Mouse (Mus musculus) embryo, embryonic 11 days (tissue): ENCODE data around the gene Cd207.
"Not testable (repeated sequence)": the region's sequence is repeated elsewhere in the genome, so short reads cannot be mapped to it uniquely, and the experiment has no call there.

Experiments
- DNase-seq: peaks from one replicate; pipeline ENCODE4 v3.0.0-alpha.2; 2015

The Cd207 gene

GRCm38 (mm10) chr6:83696684-83697083 lies 19.0 kb upstream of the Cd207 start:
- no peak for DNase-seq

DNA sequence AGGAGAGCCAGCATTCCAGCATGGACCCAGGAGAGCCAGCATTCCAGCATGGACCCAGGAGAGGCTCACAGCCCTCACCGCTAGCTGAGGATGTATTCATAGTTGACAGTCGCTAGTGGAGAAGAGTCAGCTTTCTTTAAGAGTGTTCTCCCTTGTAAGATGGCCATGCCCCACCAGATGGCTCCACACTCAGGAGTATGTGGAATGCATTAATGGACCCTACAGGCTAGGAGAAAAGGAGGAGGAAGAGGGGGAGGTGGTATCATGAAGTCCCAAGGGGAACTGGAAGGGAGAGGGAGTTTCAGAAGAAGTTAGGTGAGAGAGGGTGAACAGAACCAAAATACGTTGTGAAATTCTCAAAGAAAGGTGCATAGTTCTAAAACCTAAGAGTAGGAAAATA lies 18.1 kb upstream of the Cd207 start:
- DNase-seq: no peak

GRCm38 (mm10) chr6:83693835-83694234 lies 16.2 kb upstream of the Cd207 start:
- peak; percentile 92 for DNase-seq

DNA sequence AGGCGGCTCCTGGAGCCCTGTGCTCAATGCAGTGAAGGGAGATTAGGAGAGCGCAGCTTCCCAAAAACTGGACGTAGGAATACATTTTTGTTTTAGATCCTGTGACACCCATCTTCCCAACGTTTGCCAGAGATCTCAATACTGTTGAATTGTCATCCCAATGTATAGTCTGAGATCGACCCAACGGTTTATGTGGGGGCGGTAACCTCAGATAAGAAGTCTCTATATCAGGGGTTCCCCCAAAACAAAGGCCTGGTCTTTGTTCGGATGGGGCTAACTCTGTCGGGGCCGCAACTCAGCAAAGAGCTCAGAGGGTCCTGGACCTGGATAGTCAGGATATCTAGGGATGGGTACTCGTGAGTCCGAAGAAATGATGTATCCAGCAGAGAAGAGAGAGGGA lies 15.3 kb upstream of the Cd207 start:
- no peak for DNase-seq

- no peak for DNase-seq
These were observed 13.3 kb upstream of the Cd207 start for GRCm38 (mm10) chr6:83690936-83691335.

GRCm38 (mm10) chr6:83690277-83690676 lies 12.6 kb upstream of the Cd207 start:
- peak; percentile 70 for DNase-seq

GRCm38 (mm10) chr6:83689374-83689773 lies 11.7 kb upstream of the Cd207 start:
- no peak for DNase-seq

DNA sequence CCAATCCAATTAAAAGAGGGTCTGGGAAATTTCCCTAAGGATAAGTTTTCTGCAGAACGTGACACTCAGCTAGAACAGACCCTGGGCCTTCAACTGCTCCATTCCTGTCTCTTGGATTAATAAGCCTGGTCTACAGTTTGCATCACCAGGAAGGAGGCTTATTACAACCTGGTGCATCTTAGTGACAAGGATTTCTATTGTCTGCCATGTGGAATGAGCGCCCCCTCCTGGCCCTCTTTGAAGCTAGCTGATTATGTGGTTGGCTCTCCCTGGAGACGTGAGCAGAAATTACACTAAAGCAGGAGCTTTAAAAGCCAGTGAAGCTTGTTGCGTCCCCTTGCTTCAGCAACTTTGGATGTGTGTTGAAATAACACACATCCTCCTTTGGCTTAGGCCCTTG lies 4.3 kb downstream of the Cd207 start:
- peak; percentile 82 for DNase-seq

DNA sequence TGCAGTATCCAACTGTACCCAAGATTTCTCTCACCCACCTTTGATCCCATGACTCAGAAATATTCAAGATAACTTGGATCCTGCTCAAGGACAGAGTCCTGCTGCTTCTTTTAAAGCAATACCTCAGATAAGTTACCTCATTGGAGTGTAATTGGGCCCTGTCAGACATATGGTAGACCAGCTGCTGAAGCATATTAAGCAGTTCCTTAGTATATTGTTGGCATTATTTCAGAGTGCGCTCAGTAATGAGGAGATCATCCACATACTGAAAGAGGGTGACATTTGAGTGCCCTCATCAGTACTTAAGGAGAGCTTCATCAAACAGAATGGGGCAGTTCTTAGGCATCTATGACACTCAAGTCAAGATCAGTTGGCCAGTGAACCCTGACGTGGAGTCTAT lies 12.6 kb downstream of the Cd207 start:
- DNase-seq: no peak

DNA sequence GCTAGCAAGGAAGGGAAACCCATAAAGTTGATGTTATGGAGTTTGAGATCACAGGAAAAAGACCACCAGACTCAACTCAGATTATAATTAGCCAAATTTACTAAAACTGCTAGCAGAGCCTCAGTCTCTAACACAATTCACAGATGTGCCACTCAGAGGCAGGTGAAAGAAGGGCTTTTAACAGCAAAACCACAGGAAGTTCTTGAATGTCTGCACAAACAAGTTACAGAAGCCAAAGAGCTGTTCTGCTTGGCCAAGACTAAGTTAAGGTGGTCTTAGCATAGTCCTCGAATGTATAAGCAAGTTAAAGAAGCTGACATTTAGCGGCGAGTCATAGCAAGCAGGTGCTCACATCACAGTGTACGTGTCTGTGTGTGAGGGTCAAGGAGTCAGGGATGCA lies 16.8 kb downstream of the Cd207 start:
- DNase-seq: no peak

DNA sequence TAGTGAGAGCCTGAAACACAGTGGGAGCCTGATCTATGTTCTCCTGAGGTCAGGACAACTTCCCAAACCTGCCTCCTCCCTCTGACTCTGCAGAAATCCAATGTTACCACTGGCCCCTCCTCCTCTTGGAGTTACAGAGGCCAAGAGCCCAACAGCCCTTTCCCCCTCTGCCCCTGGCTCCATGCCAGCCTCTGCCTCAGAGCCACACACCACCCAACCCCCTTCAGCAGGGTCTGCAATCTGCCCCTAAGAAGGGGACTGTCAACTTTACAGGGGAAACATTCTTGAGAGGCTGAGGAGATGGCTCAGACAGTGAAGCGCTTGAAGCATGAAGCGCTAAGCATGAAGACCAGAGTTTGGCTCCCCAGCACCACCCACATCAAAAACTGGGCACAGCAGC lies 21.6 kb downstream of the Cd207 start, which contains the start of gene Clec4f:
Gene Clec4f (minus strand): TSS at position 101 of the 400 bp plus-strand sequence.
- DNase-seq: no peak

- DNase-seq: no peak
These were observed 30.9 kb downstream of the Cd207 start for GRCm38 (mm10) chr6:83646715-83647114.

DNA sequence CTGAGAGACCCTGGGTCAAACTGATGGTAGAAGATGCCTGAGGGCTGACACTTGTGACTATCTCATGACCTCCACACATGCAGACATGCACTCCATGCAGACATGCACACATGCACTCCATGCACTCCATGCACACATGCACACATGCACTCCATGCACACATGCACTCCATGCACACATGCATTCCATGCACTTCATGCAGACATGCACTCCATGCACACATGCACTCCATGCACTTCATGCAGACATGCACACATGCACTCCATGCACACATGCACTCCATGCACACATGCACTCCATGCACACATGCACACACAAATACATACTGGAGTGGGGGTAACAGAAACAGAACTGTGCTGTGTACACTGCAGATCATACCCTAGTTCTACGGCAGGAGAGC lies 42.3 kb downstream of the Cd207 start:
- no peak for DNase-seq

DNA sequence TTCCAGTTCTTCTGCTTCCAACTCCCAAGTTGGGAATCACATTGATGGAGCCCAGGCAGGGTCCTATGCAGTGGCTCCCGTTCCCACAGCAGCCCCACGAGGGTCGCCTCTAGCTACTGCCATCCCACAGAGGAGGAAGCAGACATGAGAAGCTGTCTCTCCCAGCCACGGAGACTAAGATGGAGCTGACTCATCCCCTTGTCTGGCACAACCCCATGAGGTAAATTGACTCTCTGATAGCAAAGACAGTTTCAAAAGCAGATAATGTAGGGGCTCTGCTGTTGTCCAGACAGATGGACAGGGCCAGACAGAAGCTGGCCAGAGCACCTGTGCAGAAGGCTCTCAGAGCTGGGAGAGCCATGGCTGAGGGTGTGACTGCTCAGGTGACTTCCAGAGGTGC lies 43.0 kb downstream of the Cd207 start:
- not testable (repeated sequence) for DNase-seq

DNA sequence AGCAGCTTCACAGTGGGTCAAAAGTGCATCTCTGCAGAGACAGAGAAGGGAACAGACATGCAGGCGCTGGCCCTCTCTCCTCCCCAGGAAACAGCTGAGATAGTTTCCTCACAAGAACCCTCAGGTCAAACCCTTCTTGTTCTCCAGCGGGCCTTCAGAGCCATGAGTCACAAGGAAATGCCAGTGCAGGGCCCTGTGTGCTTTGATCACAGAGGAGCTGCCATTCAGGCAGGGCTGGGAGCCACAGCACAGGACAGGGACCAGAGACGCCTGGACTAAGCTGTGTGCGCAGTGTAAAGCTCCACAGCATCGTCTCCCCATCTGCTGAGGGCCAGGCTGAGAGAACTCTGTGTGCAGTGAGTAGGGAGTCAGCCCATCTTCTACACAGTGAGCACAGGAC lies 43.6 kb downstream of the Cd207 start:
- peak; percentile 23 for DNase-seq

GRCm38 (mm10) chr6:83631815-83632214 lies 45.8 kb downstream of the Cd207 start:
- DNase-seq: no peak

DNA sequence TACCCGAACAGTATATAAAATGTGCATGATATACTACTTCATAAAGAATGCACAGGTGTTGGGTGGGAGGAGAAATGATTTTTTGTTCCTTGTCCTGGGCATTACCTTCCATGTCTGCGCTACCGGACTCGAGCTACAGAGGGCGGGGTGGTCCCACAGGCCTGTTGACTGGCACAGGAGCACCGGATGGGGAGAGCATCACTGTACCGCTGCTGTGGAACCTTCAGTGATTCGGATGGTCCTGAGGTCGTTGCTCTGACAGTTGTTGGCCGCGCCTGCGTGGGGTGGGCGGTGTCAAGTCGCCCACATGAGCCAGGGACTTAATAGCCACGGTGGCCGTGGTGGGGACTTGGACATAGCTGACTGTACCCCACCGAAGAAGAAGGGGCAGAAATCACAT lies 50.9 kb downstream of the Cd207 start:
- peak; percentile 17 for DNase-seq
